Mouse (Mus musculus) CH12.LX (cell line): ENCODE measurements at regions not wholly inside any gene's neighbourhood (a gene's known extent, or its start where the extent isn't known, plus 50 kb on each side); places are given as distances from the start of the nearest gene placed in this dataset.

Experiments used
- IRF4 ChIP-seq: IDR thresholded peaks from 2 replicates; pipeline ENCODE4 v1.6.1; 2014; ENCODE audit warnings: low read depth, mild to moderate bottlenecking, inconsistent platforms, low read length, improper control_type of control experiment
- POLR2AphosphoS2 ChIP-seq: IDR thresholded peaks from 2 replicates; pipeline ENCODE4 v1.6.1; 2011; ENCODE audit warnings: low read depth, low read length, improper control_type of control experiment

GRCm38 (mm10) chr1:61050346-61050745 is 72.6 kb downstream of the Icos start:
- TF ChIP-seq POLR2AphosphoS2 (no peak), IRF4 (no peak)
